In the genomic region with DNA sequence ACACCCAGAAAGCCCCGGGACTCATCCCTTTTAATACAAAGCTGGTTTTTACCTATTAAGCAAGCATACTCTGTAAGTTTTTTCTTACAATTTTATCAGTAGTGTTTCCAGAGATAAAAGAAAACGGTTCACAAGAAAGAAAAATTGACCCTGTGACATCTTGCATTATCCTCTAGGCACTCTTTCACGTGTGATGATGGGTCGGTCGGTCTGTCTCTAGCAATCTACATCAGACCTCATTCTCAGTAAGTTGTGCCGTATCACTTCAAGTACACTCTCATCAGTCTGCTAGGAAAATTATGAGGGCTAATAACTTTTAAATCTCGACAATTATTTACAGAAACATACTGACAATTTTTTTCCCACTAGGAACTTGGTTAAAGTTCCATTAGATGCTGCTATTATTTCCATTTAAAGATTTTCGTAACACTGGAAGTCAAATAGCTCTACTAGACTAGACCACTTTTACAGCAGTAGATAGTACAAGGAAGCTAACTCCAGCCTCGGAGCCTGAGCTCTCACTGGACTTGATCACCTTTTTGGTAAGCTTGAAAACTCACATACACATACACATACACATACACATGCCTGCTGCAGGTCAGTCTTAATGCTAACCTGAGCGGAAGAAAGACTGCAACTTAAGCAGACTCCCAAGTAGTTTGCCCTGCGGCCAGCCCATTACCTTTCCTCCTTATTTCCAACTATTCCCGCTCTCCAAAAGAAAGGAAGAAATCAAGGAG, we compare ENCODE assay signal across 9 mouse cellular contexts. TPM values are rescaled to one million over a fixed set of nuclear protein-coding genes. Genes with fewer than 3 reads are reported as not detected.
A peak's percentile ranks its signal among the peaks of the same experiment; 100 is the strongest.
DNase-seq lines count a peak whose midpoint lies in the region; ATAC-seq and TF ChIP-seq lines count a peak whose summit lies in the region.
"Had no signal": no experiment of that assay in that cellular context is flagged by ENCODE, and none has a peak within 500 bp of the region (broad histone marks: within the 10 kb centered on the region; RNA-seq: fewer than 3 reads in every experiment).

No protein-coding gene starts in this region.

- no peak for TF ChIP-seq RAD21 in CH12.LX (IDR thresholded peaks at IDR 0.05; ENCODE audit: low read depth, low read length)

- no peak for TF ChIP-seq EP300 in CH12.LX (IDR thresholded peaks at IDR 0.05; ENCODE audit: low read length)

- no peak for TF ChIP-seq POLR2A in cerebellum, adult 2 months (IDR thresholded peaks at IDR 0.05; ENCODE audit: borderline replicate concordance, insufficient read depth, low read length)
- no peak for TF ChIP-seq POLR2A in CH12.LX (IDR thresholded peaks at IDR 0.05; ENCODE audit: low read depth, low read length)

- peak overlapping the region; percentile 86 for H3K9ac ChIP-seq in CH12.LX (ENCODE audit: insufficient read depth, low read depth)
- peak overlapping the region; percentile 90 for H3K9ac ChIP-seq in forebrain, embryonic 11.5 days (ENCODE audit: low read length)

- 16% methylated on average over 12 of the region's 12 CpGs for WGBS in cerebellum, adult 2 months
- WGBS in forebrain, embryonic 11.5 days = 24% methylated on average over 12 of the region's 12 CpGs

- no peak for TF ChIP-seq CTCF in cerebellum, adult 2 months (IDR thresholded peaks at IDR 0.05; ENCODE audit: borderline replicate concordance, insufficient read depth, low read depth, low read length)
- no peak for TF ChIP-seq CTCF in CH12.LX (conservative IDR thresholded peaks at IDR 0.05 in 1 of 2, IDR thresholded peaks at IDR 0.05 in 1 of 2; ENCODE audit: low read depth in 2 of 2, low read length in 2 of 2)

- peaks cover 34% of the 10 kb centered on the region for H3K79me2 ChIP-seq in CH12.LX (replicated peaks; ENCODE audit: control insufficient read depth, extremely low read depth, insufficient read depth, poor library complexity, severe bottlenecking)

- dilution Hi-C loops in CH12.LX (cut with MboI; ENCODE audit: extremely low pct_ligation_motif_present, extremely low pct_unique_long_range_greater_than_20kb, low sequenced_read_pairs) = no loop called here

- intact Hi-C loops in left cerebral cortex, postnatal 10 days (cut with DNase I) = no loop called here

- H3K9me3 ChIP-seq in CH12.LX (replicated peaks; ENCODE audit: low read length) = no peaks in the 10 kb centered on the region
- H3K9me3 ChIP-seq in forebrain, embryonic 11.5 days (ENCODE audit: control insufficient read depth, low read length) = no peaks in the 10 kb centered on the region

- H3K27me3 ChIP-seq in cerebellum, adult 2 months (ENCODE audit: control insufficient read depth, insufficient read depth, low read length) = no peaks in the 10 kb centered on the region
- H3K27me3 ChIP-seq in CH12.LX (replicated peaks) = no peaks in the 10 kb centered on the region
- H3K27me3 ChIP-seq in forebrain, embryonic 11.5 days (ENCODE audit: control insufficient read depth, insufficient read depth, low read length) = no peaks in the 10 kb centered on the region
- H3K27me3 ChIP-seq: Patski had no signal

- H3K36me3 ChIP-seq in CH12.LX (replicated peaks in 1 of 2; ENCODE audit: control insufficient read depth in 1 of 2, insufficient read depth in 1 of 2, low read length in 1 of 2) = peaks cover 10 to 28% of the 10 kb centered on the region in 2 experiments
- H3K36me3 ChIP-seq in forebrain, embryonic 11.5 days (ENCODE audit: control insufficient read depth, insufficient read depth, low read length) = no peaks in the 10 kb centered on the region; the same call in 1 of the 2 replicates

- ATAC-seq in forebrain, embryonic 11.5 days (replicated peaks; ENCODE audit: low FRiP score) = 0 out of 2 replicates have a peak, but pooled peaks have one; percentile 15

- H3K4me3 ChIP-seq in cerebellum, adult 2 months (replicated peaks; ENCODE audit: insufficient read depth, low read depth, low read length) = peak overlapping the region; percentile 95
- H3K4me3 ChIP-seq in CH12.LX (replicated peaks in 1 of 3; ENCODE audit: low read depth in 2 of 3, low read length in 2 of 3, poor library complexity in 1 of 3) = peak overlapping the region; percentile 80 to 95 (median 89)
- H3K4me3 ChIP-seq in forebrain, embryonic 11.5 days (ENCODE audit: low read depth, low read length) = peak overlapping the region; percentile 89

- DNase-seq in cerebellum, adult 2 months = peak in 1 of 2 experiments; percentile 10
- DNase-seq in cerebellum, adult 8-10 months = no peak
- peak; percentile 17 for DNase-seq in CH12.LX (ENCODE audit: extremely low read depth)
- DNase-seq in forebrain, embryonic 11.5 days (ENCODE audit: low spot score) = no peak
- peak; percentile 14 for DNase-seq in kidney, postnatal 10 days
- DNase-seq in naive thymus-derived CD4-positive, alpha-beta T cell, adult 2 months (ENCODE audit: low read depth) = peak; percentile 44
- DNase-seq in left cerebral cortex, postnatal 10 days (ENCODE audit: extremely low spot score in 1 of 2, low spot score in 2 of 2) = no peak
- no peak for DNase-seq in thymus, postnatal 0 days (ENCODE audit: low spot score)

- peak overlapping the region; percentile 56 for H3K4me2 ChIP-seq in CH12.LX (ENCODE audit: insufficient read depth, low read depth, poor library complexity, severe bottlenecking)
- peak overlapping the region; percentile 76 for H3K4me2 ChIP-seq in forebrain, embryonic 11.5 days (ENCODE audit: low read depth, low read length, severe bottlenecking)

- no peaks in the 10 kb centered on the region for H3K4me1 ChIP-seq in cerebellum, adult 2 months (ENCODE audit: control insufficient read depth, insufficient read depth, low read length)
- peaks cover 0 to 18% of the 10 kb centered on the region in 2 experiments; a peak in 2 of 4 replicates for H3K4me1 ChIP-seq in CH12.LX (ENCODE audit: control insufficient read depth in 1 of 2, insufficient read depth in 2 of 2)
- peaks cover 3% of the 10 kb centered on the region; the same call in 1 of the 2 replicates for H3K4me1 ChIP-seq in forebrain, embryonic 11.5 days (replicated peaks; ENCODE audit: control insufficient read depth, insufficient read depth, low read length)

- no peak overlapping the region for H3K27ac ChIP-seq in cerebellum, adult 2 months (ENCODE audit: insufficient read depth, low read length)
- no peak overlapping the region for H3K27ac ChIP-seq in CH12.LX (ENCODE audit: insufficient read depth, low read depth)
- no peak overlapping the region for H3K27ac ChIP-seq in forebrain, embryonic 11.5 days (ENCODE audit: low read depth, low read length)

- in situ Hi-C loops in CH12.LX (cut with MboI; ENCODE audit: low pct_ligation_motif_present, low pct_unique_long_range_greater_than_20kb, low sequenced_read_pairs) = no loop called here

TF ChIP-seq in CH12.LX, 34 proteins besides CTCF, POLR2A, EP300 and RAD21:
- no peak for TF ChIP-seq NELFE (IDR thresholded peaks at IDR 0.05; ENCODE audit: low read depth, low read length)
- no peak for TF ChIP-seq TCF12 (IDR thresholded peaks at IDR 0.05; ENCODE audit: low read depth, low read length)
- TF ChIP-seq POLR2AphosphoS2 (IDR thresholded peaks at IDR 0.05; ENCODE audit: low read depth, low read length) = no peak
- TF ChIP-seq SMC3 (IDR thresholded peaks at IDR 0.05; ENCODE audit: low read depth, low read length) = no peak
- TF ChIP-seq USF2 (conservative IDR thresholded peaks at IDR 0.05; ENCODE audit: low read depth, low read length) = no peak
- TF ChIP-seq TBP (conservative IDR thresholded peaks at IDR 0.05; ENCODE audit: low read depth, low read length) = no peak
- no peak for TF ChIP-seq RCOR1 (conservative IDR thresholded peaks at IDR 0.05; ENCODE audit: low read depth, low read length)
- TF ChIP-seq USF1 (IDR thresholded peaks at IDR 0.05; ENCODE audit: low read depth, low read length) = no peak
- 0 out of 2 replicates have a peak, but pooled peaks have one; percentile 21 for TF ChIP-seq CHD1 (IDR thresholded peaks at IDR 0.05; ENCODE audit: low read depth, low read length)
- no peak for TF ChIP-seq CHD2 (IDR thresholded peaks at IDR 0.05; ENCODE audit: low read length)
- TF ChIP-seq SIN3A (IDR thresholded peaks at IDR 0.05; ENCODE audit: low read length) = peak; percentile 38; the same call in 1 of the 2 replicates
- TF ChIP-seq ZKSCAN1 (IDR thresholded peaks at IDR 0.05; ENCODE audit: borderline replicate concordance, low read depth, low read length) = no peak
- TF ChIP-seq UBTF (IDR thresholded peaks at IDR 0.05; ENCODE audit: low read depth, low read length) = no peak
- TF ChIP-seq MAFK (IDR thresholded peaks at IDR 0.05; ENCODE audit: insufficient replicate concordance, low read length) = no peak
- no peak for TF ChIP-seq ETS1 (conservative IDR thresholded peaks at IDR 0.05; ENCODE audit: low read depth, low read length)
- TF ChIP-seq GABPA (IDR thresholded peaks at IDR 0.05; ENCODE audit: insufficient replicate concordance, low read depth, low read length) = no peak
- TF ChIP-seq MAZ (IDR thresholded peaks at IDR 0.05; ENCODE audit: low read depth, low read length) = no peak
- no peak; the same call in 1 of the 2 replicates for TF ChIP-seq MXI1 (IDR thresholded peaks at IDR 0.05; ENCODE audit: low read depth, low read length)
- TF ChIP-seq JUN (IDR thresholded peaks at IDR 0.05; ENCODE audit: insufficient read depth, low read depth, low read length) = no peak
- peak; percentile 48; the same call in 1 of the 2 replicates for TF ChIP-seq MAX (IDR thresholded peaks at IDR 0.05; ENCODE audit: low read length)
- TF ChIP-seq BHLHE40 (IDR thresholded peaks at IDR 0.05; ENCODE audit: low read depth, low read length) = no peak
- TF ChIP-seq ELF1 (IDR thresholded peaks at IDR 0.05; ENCODE audit: low read depth, low read length) = no peak
- TF ChIP-seq PAX5 (IDR thresholded peaks at IDR 0.05; ENCODE audit: low read length) = no peak
- no peak for TF ChIP-seq JUND (conservative IDR thresholded peaks at IDR 0.05; ENCODE audit: low read depth, low read length)
- TF ChIP-seq ZNF384 (IDR thresholded peaks at IDR 0.05; ENCODE audit: low read depth, low read length) = no peak

RNA-seq across cellular contexts. Expression of gene Tex10, which starts 1.0 kb away (rescaled TPM):
- polyA plus RNA-seq in cerebellum, adult 2 months (2012; rRNA removed) = 15.2 and 17.2 TPM in 2 replicates
- total RNA-seq in CH12.LX (2012; rRNA removed) (34.2 and 40.0 TPM in 2 replicates), CH12.LX (2014; rRNA removed) (61.9 and 64.6 TPM in 2 replicates)
- polyA plus RNA-seq in CH12.LX (2012; ENCODE audit: insufficient read length, low read depth) = 43.2 and 46.3 TPM in 2 replicates
- polyA plus RNA-seq in forebrain, embryonic 11.5 days (2014; fragmentation: Nextera tagmentation; extraction: Ambion mirVana) = 75.2 and 78.6 TPM in 2 replicates
- 10 to 100 TPM; 24.6 to 25.1 TPM for total RNA-seq in left cerebral cortex, postnatal 10 days (2021)
- 44.0 and 46.6 TPM in 2 replicates for polyA plus RNA-seq in thymus, postnatal 0 days (2015; fragmentation: Nextera tagmentation; extraction: Ambion mirVana)

Comparison
In these comparisons a context has a peak if more than half of its experiments do, and no peak if none do; other contexts are left out.
1. DNase-seq: peak in CH12.LX (single experiment), kidney, postnatal 10 days (single experiment) and naive thymus-derived CD4-positive, alpha-beta T cell, adult 2 months (single experiment); none in cerebellum, adult 8-10 months (single experiment), forebrain, embryonic 11.5 days (single experiment), left cerebral cortex, postnatal 10 days (0 of 2) and thymus, postnatal 0 days (single experiment).
2. Peak in every context shown above with its lines, with median percentiles within 50 percentile points of each other: H3K4me3 ChIP-seq.